Mouse (Mus musculus): Measurements from ENCODE around the gene Cir1.

DNA sequence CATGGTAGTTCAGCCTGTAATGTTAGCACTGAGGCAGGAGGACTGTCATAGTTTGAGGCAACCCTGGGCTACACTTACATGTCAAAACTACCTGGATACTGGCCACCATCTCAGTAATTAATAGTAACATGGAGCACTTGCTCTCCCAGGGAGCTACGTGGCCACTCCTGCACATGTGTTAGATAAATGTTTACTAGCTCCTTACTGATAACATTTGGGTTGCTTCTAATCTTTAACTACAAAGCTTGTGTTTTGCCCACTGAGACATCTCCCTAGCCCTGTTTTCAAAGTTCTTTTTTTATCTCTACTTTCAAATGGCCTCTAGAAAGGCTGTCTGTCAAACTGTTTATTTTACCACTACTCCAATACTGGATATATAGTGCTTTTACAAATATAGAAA, 10.5 kb downstream of the Cir1 start:
- no peak for TF ChIP-seq CTCF (IDR thresholded peaks at IDR 0.05; ENCODE audit: low read depth, low read length)
- no peak for TF ChIP-seq POLR2A (IDR thresholded peaks at IDR 0.05; ENCODE audit: borderline replicate concordance, low read depth, low read length)

Data from bone marrow macrophage, adult 2 months (primary cell).